Mouse (Mus musculus) testis, adult 2 months (tissue): ENCODE measurements around the gene Gnpda2.

ENCODE experiments used
- CTCF ChIP-seq: fragments of 200-500 bp; IDR thresholded peaks from 2 replicates; pipeline ENCODE4 v1.5.1; 2012; ENCODE audit warnings: low read depth, mild to moderate bottlenecking, inconsistent platforms, low read length, moderate library complexity; ENCODE audit not compliant: control insufficient read depth, insufficient read depth, insufficient replicate concordance
- POLR2A ChIP-seq: fragments of 200-500 bp; IDR thresholded peaks from 2 replicates; pipeline ENCODE4 v1.6.1; 2012; ENCODE audit warnings: low read depth, mild to moderate bottlenecking, inconsistent platforms, low read length, moderate library complexity; ENCODE audit not compliant: control insufficient read depth

DNA sequence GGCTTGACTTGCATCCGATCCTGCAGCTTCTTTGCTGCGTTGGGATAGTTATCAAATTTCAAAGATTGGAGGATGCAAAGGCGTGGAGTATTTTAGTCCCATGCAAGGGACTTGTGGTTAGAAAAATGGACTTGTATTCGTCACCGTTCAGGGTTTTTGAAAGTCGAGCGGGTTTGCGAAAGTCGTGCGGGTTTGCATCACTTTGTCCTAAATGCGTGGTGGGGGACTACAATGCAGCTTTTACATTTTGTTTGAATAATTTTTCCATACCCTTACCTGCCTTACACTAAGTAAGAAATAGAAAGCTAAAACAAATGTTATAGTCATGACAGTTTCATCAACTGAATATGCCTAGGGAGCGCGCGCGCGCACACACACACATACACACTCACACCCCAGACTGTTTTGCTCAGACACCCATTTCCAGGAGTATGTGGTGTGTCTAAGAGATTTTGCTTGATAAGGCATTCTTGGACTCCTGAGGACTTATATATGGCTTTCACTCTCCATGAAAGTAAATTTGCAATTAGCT lies 34.7 kb downstream of the Gnpda2 start:
- no peak for TF ChIP-seq CTCF
- no peak for TF ChIP-seq POLR2A
